Mouse (Mus musculus) olfactory bulb, adult 2 months (tissue): ENCODE results near the gene Pou4f1.

ENCODE experiments used
- CTCF ChIP-seq: fragments of 200-500 bp; IDR thresholded peaks from 2 replicates; pipeline ENCODE4 v1.5.1; 2012; ENCODE audit warnings: low read depth, mild to moderate bottlenecking, low read length, moderate library complexity; ENCODE audit not compliant: insufficient read depth
- POLR2A ChIP-seq: fragments of 200-500 bp; IDR thresholded peaks from 2 replicates; pipeline ENCODE4 v1.6.1; 2012; ENCODE audit warnings: mild to moderate bottlenecking, low read depth, low read length, moderate library complexity; ENCODE audit not compliant: insufficient read depth

DNA sequence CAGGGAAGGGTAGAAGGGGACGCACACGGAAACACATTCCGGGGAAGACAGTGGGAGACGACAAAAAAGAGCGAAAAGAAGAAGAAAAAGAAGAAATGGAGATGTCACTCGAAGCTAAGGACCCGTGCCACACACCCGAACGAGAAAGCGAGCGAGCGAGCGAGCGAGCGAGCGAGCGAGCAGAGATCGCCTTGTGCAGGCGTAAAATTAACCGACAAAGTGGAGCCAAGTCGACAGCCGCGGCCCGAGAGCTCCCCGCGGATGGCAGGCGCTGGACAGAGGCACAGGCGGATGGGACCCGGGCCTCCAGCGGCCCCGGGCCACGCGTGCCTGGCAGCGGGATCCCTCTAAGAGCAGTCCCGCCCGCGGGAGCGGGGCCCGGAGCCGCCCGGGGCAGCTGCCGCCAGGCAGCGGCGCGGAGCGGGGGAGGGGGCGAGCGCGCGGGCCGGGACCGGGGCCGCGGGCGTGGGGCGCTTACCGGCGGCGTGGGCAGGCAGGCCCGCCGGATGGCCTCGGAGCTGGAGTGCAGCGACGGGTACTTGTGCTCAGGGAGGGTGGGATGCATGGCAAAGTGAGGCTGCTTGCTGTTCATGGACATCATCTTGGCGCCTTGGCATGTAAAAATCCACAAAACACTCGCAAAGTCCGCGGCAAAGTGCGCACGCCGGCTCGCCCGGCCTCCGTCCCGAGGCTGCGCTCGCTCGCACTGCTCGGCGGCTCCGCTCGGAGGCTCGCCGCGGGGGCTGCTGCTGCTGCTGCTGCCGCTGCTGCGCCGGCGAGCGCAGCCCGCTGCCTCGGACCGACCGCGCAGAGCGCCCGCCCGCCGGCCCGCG, 450 bp downstream of the Pou4f1 start:
- TF ChIP-seq POLR2A (no peak), CTCF (no peak)
